ENCODE assay signal across 8 mouse cellular contexts in genomic region chr11:68939451-68940304, GRCm38 (mm10). TPM values are rescaled to one million over a fixed set of nuclear protein-coding genes. Genes with fewer than 3 reads are reported as not detected.
DNase-seq lines count a peak whose midpoint lies in the region; ATAC-seq and TF ChIP-seq lines count a peak whose summit lies in the region.

No protein-coding gene starts in this region.

- peak; percentile 100 for ATAC-seq in forebrain, embryonic 15.5 days (replicated peaks)
- ATAC-seq in neutrophil, adult 5-6 weeks (ENCODE audit: extremely low read depth, insufficient number of reproducible peaks, low FRiP score, poor library complexity, severe bottlenecking), result peak; percentile 91

- under 1% methylated on average over 16 of the region's 16 CpGs for WGBS in forebrain, embryonic 15.5 days
- 2% methylated on average over 16 of the region's 16 CpGs for whole genome bisulfite sequencing in lung, adult 2 months

- H3K9ac ChIP-seq in ES-E14 (ENCODE audit: insufficient read depth, low read depth, low read length, poor library complexity, severe bottlenecking), result peak overlapping the region; percentile 56; the same call in 1 of the 2 replicates
- H3K9ac ChIP-seq in forebrain, embryonic 15.5 days (replicated peaks), result peak overlapping the region; percentile 72

- H3K9me3 ChIP-seq in ES-E14 (ENCODE audit: control insufficient read depth, insufficient read depth, low read depth, low read length), result no peaks in the 10 kb centered on the region
- H3K9me3 ChIP-seq in forebrain, embryonic 15.5 days, result no peaks in the 10 kb centered on the region

- H3K27ac ChIP-seq in ES-E14 (ENCODE audit: insufficient read depth, low read depth, low read length, poor library complexity, severe bottlenecking), result no peak overlapping the region
- peak overlapping the region; percentile 89 for H3K27ac ChIP-seq in forebrain, embryonic 15.5 days (replicated peaks)

- intact Hi-C loops in heart, postnatal 25 days (cut with DNase I), result loop anchor here (5.0 kb wide), 1 partner anchor 32 kb away; no protein-coding TSS in a partner anchor

- TF ChIP-seq CTCF in lung, adult 2 months (IDR thresholded peaks at IDR 0.05; ENCODE audit: insufficient read depth, low read length), result no peak

- H3K27me3 ChIP-seq in forebrain, embryonic 15.5 days, result no peaks in the 10 kb centered on the region

- peak overlapping the region; percentile 59 for H3K4me2 ChIP-seq in forebrain, embryonic 15.5 days (replicated peaks)

- H3K4me1 ChIP-seq in ES-E14 (ENCODE audit: control insufficient read depth in 2 of 2, insufficient read depth in 2 of 2, low read length in 2 of 2, poor library complexity in 1 of 2), result peaks cover 0 to 2% of the 10 kb centered on the region in 2 experiments; a peak in 1 of 4 replicates
- peaks cover 20% of the 10 kb centered on the region for H3K4me1 ChIP-seq in forebrain, embryonic 15.5 days
- H3K4me1 ChIP-seq in lung, adult 2 months (ENCODE audit: control insufficient read depth, insufficient read depth, low read length), result peaks cover 2% of the 10 kb centered on the region; the same call in 1 of the 2 replicates

- H3K36me3 ChIP-seq in ES-E14 (ENCODE audit: control insufficient read depth, insufficient read depth, low read length, poor library complexity, severe bottlenecking), result 0 out of 2 replicates have a peak, but pooled peaks cover 3% of the 10 kb centered on the region
- no peaks in the 10 kb centered on the region for H3K36me3 ChIP-seq in forebrain, embryonic 15.5 days

- TF ChIP-seq POLR2A in lung, adult 2 months (IDR thresholded peaks at IDR 0.05; ENCODE audit: borderline replicate concordance, extremely low read depth, low read depth, low read length), result peak; percentile 65; the same call in 1 of the 2 replicates

- H3K4me3 ChIP-seq in ES-E14 (ENCODE audit: insufficient read depth in 1 of 2, low read depth in 1 of 2, low read length in 2 of 2, poor library complexity in 1 of 2, severe bottlenecking in 1 of 2), result peak overlapping the region; percentile 54 to 85
- H3K4me3 ChIP-seq in forebrain, embryonic 15.5 days, result peak overlapping the region; percentile 55
- peak overlapping the region; percentile 48 for H3K4me3 ChIP-seq in lung, adult 2 months (replicated peaks; ENCODE audit: extremely low read depth, low read depth, low read length)

- DNase-seq in ES-E14 (ENCODE audit: low read depth, low spot score), result peak; percentile 84
- DNase-seq in cerebellum, adult 11-12 months, result peak; percentile 93
- peak; percentile 84 for DNase-seq in heart, postnatal 25 days (ENCODE audit: low spot score)
- peak; percentile 86 to 93 for DNase-seq in layer of hippocampus, adult 18-20 months (ENCODE audit: low spot score in 2 of 2)
- DNase-seq in lung, adult 2 months, result peak; percentile 81
- DNase-seq in thymus, adult 18-20 months, result peak; percentile 73 to 80

- in situ Hi-C loops in ES-E14 (cut with MboI; ENCODE audit: low sequenced_read_pairs in 2 of 2, unreplicated experiment in 2 of 2), result no loop called here

TF ChIP-seq in ES-E14, 5 proteins besides CTCF, POLR2A, EP300 and RAD21:
- no peak for TF ChIP-seq ZC3H11A (IDR thresholded peaks at IDR 0.05; ENCODE audit: borderline replicate concordance, low read depth, low read length)
- no peak for TF ChIP-seq CHD2 (IDR thresholded peaks at IDR 0.05; ENCODE audit: low read depth, low read length)
- TF ChIP-seq ZNF384 (IDR thresholded peaks at IDR 0.05; ENCODE audit: low read depth, low read length), result no peak
- no peak for TF ChIP-seq MAFK (IDR thresholded peaks at IDR 0.05; ENCODE audit: insufficient read depth, low read depth, low read length)
- no peak for TF ChIP-seq HCFC1 (IDR thresholded peaks at IDR 0.05; ENCODE audit: borderline replicate concordance, insufficient read depth, low read length)
TF ChIP-seq in ES-E14: peak in this region for 0.

RNA-seq across cellular contexts. Expression of gene Odf4, which starts 12.8 kb away (rescaled TPM):
- not detected in 2 replicates for total RNA-seq in ES-E14 (2012; rRNA removed)
- 0.31 and 0.32 TPM in 2 replicates for polyA plus RNA-seq in forebrain, embryonic 15.5 days (2015; fragmentation: Nextera tagmentation; extraction: Ambion mirVana)
- total RNA-seq in heart, postnatal 25 days (2021), result not detected
- not detected for total RNA-seq in layer of hippocampus, adult 18-20 months (2021)
- polyA plus RNA-seq in lung, adult 2 months (2012; rRNA removed), result 0.19 and 0.25 TPM in 2 replicates
- total RNA-seq in neutrophil, adult 5-6 weeks (2017), result not detected in 2 replicates

RNA-seq across cellular contexts. Expression of gene Arhgef15, which starts 17.6 kb away (rescaled TPM):
- 2.5 and 3.1 TPM in 2 replicates for total RNA-seq in ES-E14 (2012; rRNA removed)
- polyA plus RNA-seq in forebrain, embryonic 15.5 days (2015; fragmentation: Nextera tagmentation; extraction: Ambion mirVana), result 7.0 and 8.2 TPM in 2 replicates
- 10 to 100 TPM; 28.1 to 32.4 TPM for total RNA-seq in heart, postnatal 25 days (2021)
- total RNA-seq in layer of hippocampus, adult 18-20 months (2021), result 1 to 10 TPM; 9.3 to 9.6 TPM
- 359 and 419 TPM in 2 replicates for polyA plus RNA-seq in lung, adult 2 months (2012; rRNA removed)
- total RNA-seq in neutrophil, adult 5-6 weeks (2017), result not detected in 2 replicates

RNA-seq across cellular contexts. Expression of gene Slc25a35, which starts 28.3 kb away (rescaled TPM):
- 2.7 and 3.3 TPM in 2 replicates for total RNA-seq in ES-E14 (2012; rRNA removed)
- polyA plus RNA-seq in forebrain, embryonic 15.5 days (2015; fragmentation: Nextera tagmentation; extraction: Ambion mirVana), result 1.5 and 1.7 TPM in 2 replicates
- 1 to 10 TPM; 6.4 to 7.4 TPM for total RNA-seq in heart, postnatal 25 days (2021)
- total RNA-seq in layer of hippocampus, adult 18-20 months (2021), result 1 to 10 TPM; 4.2 to 5.3 TPM
- polyA plus RNA-seq in lung, adult 2 months (2012; rRNA removed), result 34.0 and 40.4 TPM in 2 replicates
- 1.7 and 4.7 TPM in 2 replicates for total RNA-seq in neutrophil, adult 5-6 weeks (2017)

RNA-seq across cellular contexts. Expression of gene Rangrf, which starts 35.3 kb away (rescaled TPM):
- total RNA-seq in ES-E14 (2012; rRNA removed), result 90.7 and 107 TPM in 2 replicates
- polyA plus RNA-seq in forebrain, embryonic 15.5 days (2015; fragmentation: Nextera tagmentation; extraction: Ambion mirVana), result 37.0 and 39.3 TPM in 2 replicates
- total RNA-seq in heart, postnatal 25 days (2021), result 10 to 100 TPM; 80.3 to 89.1 TPM
- 10 to 100 TPM; 16.9 to 19.4 TPM for total RNA-seq in layer of hippocampus, adult 18-20 months (2021)
- polyA plus RNA-seq in lung, adult 2 months (2012; rRNA removed), result 11.6 and 15.4 TPM in 2 replicates
- 2.1 and 2.4 TPM in 2 replicates for total RNA-seq in neutrophil, adult 5-6 weeks (2017)

RNA-seq across cellular contexts. Expression of gene Rpl26, which starts 38.3 kb away (rescaled TPM):
- 2,753 and 2,889 TPM in 2 replicates for total RNA-seq in ES-E14 (2012; rRNA removed)
- 638 and 670 TPM in 2 replicates for polyA plus RNA-seq in forebrain, embryonic 15.5 days (2015; fragmentation: Nextera tagmentation; extraction: Ambion mirVana)
- total RNA-seq in heart, postnatal 25 days (2021), result 100 to 1,000 TPM; 612 to 679 TPM
- total RNA-seq in layer of hippocampus, adult 18-20 months (2021), result 100 to 1,000 TPM; 802 to 835 TPM
- 469 and 674 TPM in 2 replicates for polyA plus RNA-seq in lung, adult 2 months (2012; rRNA removed)
- 2,315 and 2,386 TPM in 2 replicates for total RNA-seq in neutrophil, adult 5-6 weeks (2017)
